Mouse (Mus musculus): ENCODE data around the gene Hemk1.

GRCm38 (mm10) chr9:107335046-107335445 lies 3.1 kb downstream of the Hemk1 start:
- TF ChIP-seq CHD2 (IDR thresholded peaks at IDR 0.05; ENCODE audit: low read depth, low read length) (no peak), HCFC1 (IDR thresholded peaks at IDR 0.05; ENCODE audit: borderline replicate concordance, insufficient read depth, low read length) (no peak), MAFK (IDR thresholded peaks at IDR 0.05; ENCODE audit: insufficient read depth, low read depth, low read length) (no peak), ZNF384 (IDR thresholded peaks at IDR 0.05; ENCODE audit: low read depth, low read length) (no peak), ZC3H11A (IDR thresholded peaks at IDR 0.05; ENCODE audit: borderline replicate concordance, low read depth, low read length) (no peak)

All from ES-E14 (cell line).